Mouse (Mus musculus): Measurements from ENCODE around the gene Olfr324.

GRCm38 (mm10) chr11:58614526-58614925 is 19.6 kb downstream of the Olfr324 start:
- TF ChIP-seq USF1 (IDR thresholded peaks at IDR 0.05; ENCODE audit: low read depth) = no peak
- no peak for TF ChIP-seq TCF3 (IDR thresholded peaks at IDR 0.05; ENCODE audit: insufficient read length, low read depth)
- TF ChIP-seq POLR2A (IDR thresholded peaks at IDR 0.05; ENCODE audit: insufficient read length, low read depth) = no peak
